Mouse (Mus musculus) CH12.LX (cell line): ENCODE results near the gene Tns3. TPM values are rescaled to one million over a fixed set of nuclear protein-coding genes. Genes with fewer than 3 reads are reported as not detected.

ENCODE experiments used
- DNase-seq: peaks from one replicate; pipeline ENCODE4 v3.0.0-alpha.2; 2013; ENCODE audit errors: extremely low read depth
- H3K27ac ChIP-seq: 2 replicates; pipeline ENCODE4 v1.5.1; 2012; ENCODE audit warnings: low read depth, mild to moderate bottlenecking, control low read depth, moderate library complexity; ENCODE audit not compliant: insufficient read depth
- H3K27me3 ChIP-seq: replicated peaks from 2 replicates; pipeline ENCODE3; 2012; ENCODE audit warnings: inconsistent platforms
- H3K36me3 ChIP-seq, 2 experiments: replicated peaks in 1 of 2; 2 replicates each; pipeline versions ENCODE3 to v1.6.1; 2012; ENCODE audit warnings: inconsistent platforms in 1 of 2, low read length in 1 of 2, mild to moderate bottlenecking in 1 of 2, mixed read lengths in 1 of 2, moderate library complexity in 1 of 2; ENCODE audit not compliant: control insufficient read depth in 1 of 2, insufficient read depth in 1 of 2
- H3K4me1 ChIP-seq, 2 experiments: 2 replicates each; pipeline ENCODE4 v1.6.1; 2012; ENCODE audit warnings: inconsistent platforms in 1 of 2, moderate library complexity in 1 of 2; ENCODE audit not compliant: insufficient read depth in 2 of 2, control insufficient read depth in 1 of 2
- H3K4me2 ChIP-seq: 2 replicates; pipeline ENCODE4 v1.6.1; 2012; ENCODE audit warnings: low read depth, mild to moderate bottlenecking, control low read depth; ENCODE audit not compliant: poor library complexity, insufficient read depth, severe bottlenecking
- H3K4me3 ChIP-seq, 3 experiments: fragments of 150-350 bp in 1 of 3; sonication (generic) in 1 of 3; replicated peaks in 1 of 3; 2 replicates each; pipeline versions ENCODE3 to v1.5.1; 2011 to 2012; ENCODE audit warnings: low read depth in 2 of 3, low read length in 2 of 3, mild to moderate bottlenecking in 2 of 3, moderate library complexity in 2 of 3, control low read depth in 1 of 3, improper control_type of control experiment in 1 of 3, inconsistent platforms in 1 of 3, mixed read lengths in 1 of 3; ENCODE audit not compliant: poor library complexity in 1 of 3
- H3K79me2 ChIP-seq: replicated peaks from 2 replicates; pipeline ENCODE4 v1.6.1; 2012; ENCODE audit warnings: mild to moderate bottlenecking, moderate library complexity; ENCODE audit not compliant: control insufficient read depth, poor library complexity, insufficient read depth, severe bottlenecking; ENCODE audit errors: extremely low read depth
- H3K9ac ChIP-seq: 2 replicates; pipeline ENCODE4 v1.6.1; 2012; ENCODE audit warnings: low read depth, mild to moderate bottlenecking, control low read depth, moderate library complexity; ENCODE audit not compliant: insufficient read depth
- H3K9me3 ChIP-seq: replicated peaks from 2 replicates; pipeline ENCODE3; 2012; ENCODE audit warnings: low read length, inconsistent platforms, mixed read lengths
- BHLHE40 ChIP-seq: IDR thresholded peaks from 2 replicates; pipeline ENCODE4 v1.6.1; 2011; ENCODE audit warnings: mild to moderate bottlenecking, low read depth, low read length, improper control_type of control experiment
- CTCF ChIP-seq, 2 experiments: IDR thresholded peaks in 1 of 2; conservative IDR thresholded peaks in 1 of 2; 2 replicates each; pipeline ENCODE4 v1.5.1; 2011 to 2012; ENCODE audit warnings: low read depth in 2 of 2, low read length in 2 of 2, improper control_type of control experiment in 1 of 2, inconsistent platforms in 1 of 2, mild to moderate bottlenecking in 1 of 2, moderate library complexity in 1 of 2
- EP300 ChIP-seq: IDR thresholded peaks from 2 replicates; pipeline ENCODE4 v1.6.1; 2011; ENCODE audit warnings: low read length, improper control_type of control experiment
- ETS1 ChIP-seq: conservative IDR thresholded peaks from 2 replicates; pipeline ENCODE4 v1.6.1; 2012; ENCODE audit warnings: low read depth, mild to moderate bottlenecking, inconsistent platforms, low read length, improper control_type of control experiment, moderate library complexity
- GABPA ChIP-seq: IDR thresholded peaks from 2 replicates; pipeline ENCODE4 v1.6.1; 2012; ENCODE audit warnings: low read depth, low read length, improper control_type of control experiment, inconsistent platforms; ENCODE audit not compliant: insufficient replicate concordance
- IRF4 ChIP-seq: IDR thresholded peaks from 2 replicates; pipeline ENCODE4 v1.6.1; 2014; ENCODE audit warnings: low read depth, mild to moderate bottlenecking, inconsistent platforms, low read length, improper control_type of control experiment
- JUN ChIP-seq: IDR thresholded peaks from 2 replicates; pipeline ENCODE4 v1.6.1; 2011; ENCODE audit warnings: low read depth, mild to moderate bottlenecking, low read length, improper control_type of control experiment, moderate library complexity; ENCODE audit not compliant: insufficient read depth
- KAT2A ChIP-seq: IDR thresholded peaks from 2 replicates; pipeline ENCODE4 v1.6.1; 2012; ENCODE audit warnings: low read length, improper control_type of control experiment, inconsistent platforms; ENCODE audit not compliant: insufficient replicate concordance
- MEF2A ChIP-seq: IDR thresholded peaks from 2 replicates; pipeline ENCODE4 v1.6.1; 2014; ENCODE audit warnings: low read depth, mild to moderate bottlenecking, inconsistent platforms, low read length, improper control_type of control experiment, borderline replicate concordance
- NELFE ChIP-seq: IDR thresholded peaks from 2 replicates; pipeline ENCODE4 v1.6.1; 2011; ENCODE audit warnings: low read depth, low read length, improper control_type of control experiment
- POLR2A ChIP-seq: IDR thresholded peaks from 2 replicates; pipeline ENCODE4 v1.6.1; 2011; ENCODE audit warnings: low read depth, mild to moderate bottlenecking, improper control_type of control experiment, low read length
- POLR2AphosphoS2 ChIP-seq: IDR thresholded peaks from 2 replicates; pipeline ENCODE4 v1.6.1; 2011; ENCODE audit warnings: low read depth, low read length, improper control_type of control experiment
- SMC3 ChIP-seq: IDR thresholded peaks from 2 replicates; pipeline ENCODE4 v1.6.1; 2011; ENCODE audit warnings: low read depth, low read length, improper control_type of control experiment
- UBTF ChIP-seq: IDR thresholded peaks from 2 replicates; pipeline ENCODE4 v1.6.1; 2012; ENCODE audit warnings: low read depth, mild to moderate bottlenecking, inconsistent platforms, low read length, improper control_type of control experiment, moderate library complexity
- USF1 ChIP-seq: IDR thresholded peaks from 2 replicates; pipeline ENCODE4 v1.6.1; 2014; ENCODE audit warnings: low read depth, mild to moderate bottlenecking, inconsistent platforms, low read length, improper control_type of control experiment
- USF2 ChIP-seq: conservative IDR thresholded peaks from 2 replicates; pipeline ENCODE4 v1.6.1; 2011; ENCODE audit warnings: low read depth, low read length, improper control_type of control experiment
- ZKSCAN1 ChIP-seq: IDR thresholded peaks from 2 replicates; pipeline ENCODE4 v1.6.1; 2012; ENCODE audit warnings: low read depth, inconsistent platforms, low read length, improper control_type of control experiment, borderline replicate concordance
- ZMIZ1 ChIP-seq: IDR thresholded peaks from 2 replicates; pipeline ENCODE4 v1.6.1; 2012; ENCODE audit warnings: low read depth, mild to moderate bottlenecking, inconsistent platforms, low read length, improper control_type of control experiment
- dilution Hi-C: fragments of 300-500 bp; cut with MboI; formaldehyde crosslinking; loops from 2 replicates; pipeline ENCODE4 v1.14.3; 2020; ENCODE audit warnings: low sequenced_read_pairs; ENCODE audit not compliant: extremely low pct_unique_long_range_greater_than_20kb, extremely low pct_ligation_motif_present
- in situ Hi-C: fragments of 300-500 bp; cut with MboI; formaldehyde crosslinking; loops from 3 replicates; pipeline ENCODE4 v1.14.3; 2019; ENCODE audit warnings: low sequenced_read_pairs, low pct_ligation_motif_present, low pct_unique_long_range_greater_than_20kb, mixed read lengths
- polyA plus RNA-seq: library from polyadenylated mRNA; unstranded; fragments of >175 nt; gene quantifications from 2 replicates; pipeline ENCODE4 v1.2.1, GENCODE M21; 2012; ENCODE audit warnings: low read depth; ENCODE audit not compliant: insufficient read length
- total RNA-seq, 2 experiments: library from RNA; depleted of rRNA; stranded (reverse); fragments of 300-350 nt in 1 of 2; fragments of >200 nt in 1 of 2; gene quantifications; 2 replicates each; pipeline ENCODE4 v1.2.3; 2012 to 2014

Gene Tns3
- total and polyA plus RNA-seq, 3 experiments, result 0.03 to 1.3 (median 0.33) TPM

DNA sequence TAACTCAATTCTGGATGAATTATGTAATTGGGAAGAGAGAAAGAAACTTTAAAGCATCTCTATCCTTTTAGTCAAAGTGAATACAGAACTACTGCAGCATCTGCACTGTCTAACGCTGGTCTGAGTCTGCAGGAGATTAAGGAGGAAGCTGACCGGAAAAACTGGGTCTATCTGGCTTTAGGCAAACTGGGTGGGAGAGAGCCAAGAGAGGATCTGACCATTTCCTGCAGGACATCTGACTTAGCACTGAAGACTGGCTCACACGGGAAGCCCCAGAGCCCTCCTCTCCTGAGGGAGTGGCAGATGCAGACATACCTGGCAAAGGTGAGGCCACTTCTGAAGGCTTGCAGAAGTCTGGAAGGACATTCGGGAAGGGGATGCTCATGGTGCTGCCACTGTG lies 213.8 kb downstream of the Tns3 start:
- Histone ChIP-seq H3K4me1 (peaks cover 0 to 3% of the 10 kb centered on the region in 2 experiments; a peak in 2 of 4 replicates), H3K27ac (no peak overlapping the region), H3K36me3 (no peaks in the 10 kb centered on the region), H3K4me2 (no peak overlapping the region), H3K9ac (no peak overlapping the region), H3K27me3 (peaks cover 83% of the 10 kb centered on the region), H3K79me2 (no peaks in the 10 kb centered on the region), H3K4me3 (no peak overlapping the region), H3K9me3 (no peaks in the 10 kb centered on the region)
- in situ Hi-C loops (no loop called here), dilution Hi-C loops (no loop called here)
- TF ChIP-seq UBTF (no peak), USF1 (no peak), NELFE (no peak), KAT2A (no peak), SMC3 (no peak), EP300 (no peak), POLR2AphosphoS2 (no peak), IRF4 (no peak), BHLHE40 (no peak), GABPA (no peak), ZMIZ1 (no peak), CTCF (conservative IDR thresholded peaks at IDR 0.05 in 1 of 2, IDR thresholded peaks at IDR 0.05 in 1 of 2; ENCODE audit: low read depth in 2 of 2, low read length in 2 of 2) (no peak), POLR2A (no peak), ETS1 (no peak), ZKSCAN1 (no peak), MEF2A (no peak), USF2 (no peak)
- DNase-seq, result no peak

DNA sequence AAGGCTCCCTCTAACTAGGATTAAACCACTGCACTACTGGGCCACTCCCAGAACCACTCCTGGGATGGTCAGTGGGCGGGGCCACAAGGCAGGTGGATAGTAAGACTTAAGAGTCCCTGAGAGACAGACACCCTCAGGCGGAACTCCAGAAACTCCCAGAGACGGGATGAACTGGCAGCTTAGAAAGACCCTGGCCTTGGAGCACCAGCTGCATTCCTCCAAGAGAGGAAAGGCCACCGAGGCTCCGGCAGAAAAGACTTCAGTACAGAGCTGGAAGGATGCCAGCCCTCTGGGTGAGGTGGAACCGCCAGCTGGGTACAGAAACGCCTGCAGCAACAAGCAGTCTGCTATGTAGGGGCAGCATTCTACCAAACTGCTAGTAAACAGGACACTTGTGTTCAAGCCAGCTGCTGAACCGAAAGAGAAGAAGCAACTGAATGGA lies 218.4 kb downstream of the Tns3 start:
- no peak for DNase-seq
- Histone ChIP-seq H3K9me3 (no peaks in the 10 kb centered on the region), H3K4me2 (no peak overlapping the region), H3K9ac (no peak overlapping the region), H3K27ac (no peak overlapping the region), H3K79me2 (no peaks in the 10 kb centered on the region), H3K36me3 (no peaks in the 10 kb centered on the region), H3K27me3 (peaks cover 61% of the 10 kb centered on the region), H3K4me1 (peaks cover 0 to 7% of the 10 kb centered on the region in 2 experiments; a peak in 2 of 4 replicates), H3K4me3 (no peak overlapping the region)
- in situ Hi-C loops (no loop called here), dilution Hi-C loops (no loop called here)
- TF ChIP-seq MEF2A, result no peak
- TF ChIP-seq KAT2A, result no peak
- no peak for TF ChIP-seq UBTF
- no peak for TF ChIP-seq SMC3
- TF ChIP-seq IRF4, result no peak
- no peak for TF ChIP-seq CTCF (conservative IDR thresholded peaks at IDR 0.05 in 1 of 2, IDR thresholded peaks at IDR 0.05 in 1 of 2; ENCODE audit: low read depth in 2 of 2, low read length in 2 of 2)
- TF ChIP-seq JUN, result no peak
